ENCODE assay signal across 12 mouse cellular contexts in the genomic region with DNA sequence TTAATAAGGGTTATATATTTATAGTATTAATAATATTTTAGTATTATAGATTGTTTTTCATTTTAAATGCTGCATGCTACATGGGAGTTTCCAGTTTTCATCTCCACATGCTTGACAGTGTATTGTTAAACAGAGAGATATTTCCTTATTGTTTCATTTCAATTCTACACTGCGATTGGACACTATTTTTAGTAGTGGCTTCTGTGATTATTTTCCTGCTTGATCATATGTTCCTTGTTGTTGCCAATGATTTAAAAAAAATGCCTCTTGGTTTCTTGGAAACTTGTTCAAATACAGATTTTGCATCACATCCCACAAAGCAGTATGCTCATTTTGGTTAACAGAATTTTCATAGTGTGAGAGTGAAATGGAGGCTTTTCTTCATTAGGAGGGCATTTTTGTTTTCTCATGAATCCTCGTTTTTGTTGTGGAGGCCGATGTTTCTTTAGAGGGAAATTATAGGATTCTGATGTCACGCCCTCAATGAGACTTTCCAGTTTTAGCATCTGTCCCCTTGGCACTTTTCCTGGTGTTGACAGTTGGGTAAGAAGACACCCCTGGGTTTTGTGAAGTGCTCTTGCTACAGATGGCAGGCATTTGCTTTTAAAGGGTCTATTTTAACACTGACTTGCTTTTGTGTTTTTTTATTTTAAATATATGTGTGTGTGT. TPM values are rescaled to one million over a fixed set of nuclear protein-coding genes. Genes with fewer than 3 reads are reported as not detected.
A peak's percentile ranks its signal among the peaks of the same experiment; 100 is the strongest.
DNase-seq lines count a peak whose midpoint lies in the region; ATAC-seq lines count a peak whose summit lies in the region.
"Had no signal": no experiment of that assay in that cellular context is flagged by ENCODE, and none has a peak within 500 bp of the region (broad histone marks: within the 10 kb centered on the region; RNA-seq: fewer than 3 reads in every experiment).

No protein-coding gene starts in this region.

- DNase-seq in hindbrain, embryonic 14.5 days (ENCODE audit: low spot score), result peak; percentile 60
- DNase-seq in frontal cortex, postnatal 10 days (ENCODE audit: low spot score in 2 of 2), result peak; percentile 7 to 13
- DNase-seq in layer of hippocampus, postnatal 14 days (ENCODE audit: low spot score in 2 of 2), result peak; percentile 45 to 81
- no peak for DNase-seq in testis, postnatal 14 days (ENCODE audit: low spot score)
- DNase-seq in B cell, adult 2 months, result no peak
- DNase-seq in spleen, adult 18-20 months, result no peak

- H3K27ac ChIP-seq in hindbrain, embryonic 14.5 days, result no peak overlapping the region
- H3K27ac ChIP-seq in hindbrain, embryonic 12.5 days, result no peak overlapping the region
- H3K27ac ChIP-seq: hindbrain, embryonic 15.5 days had no signal

- no peaks in the 10 kb centered on the region for H3K36me3 ChIP-seq in hindbrain, embryonic 14.5 days (replicated peaks; ENCODE audit: control insufficient read depth, insufficient read depth)
- H3K36me3 ChIP-seq in hindbrain, embryonic 12.5 days, result no peaks in the 10 kb centered on the region
- H3K36me3 ChIP-seq: hindbrain, embryonic 15.5 days had no signal

- H3K9me3 ChIP-seq in hindbrain, embryonic 14.5 days (ENCODE audit: control insufficient read depth, low read length), result no peaks in the 10 kb centered on the region
- H3K9me3 ChIP-seq in hindbrain, embryonic 12.5 days (replicated peaks), result no peaks in the 10 kb centered on the region
- H3K9me3 ChIP-seq: hindbrain, embryonic 15.5 days had no signal

- no peak overlapping the region for H3K4me2 ChIP-seq in hindbrain, embryonic 14.5 days (replicated peaks)
- H3K4me2 ChIP-seq in hindbrain, embryonic 12.5 days (replicated peaks), result no peak overlapping the region
- H3K4me2 ChIP-seq: hindbrain, embryonic 15.5 days had no signal

- H3K27me3 ChIP-seq in hindbrain, embryonic 14.5 days (ENCODE audit: control insufficient read depth, insufficient read depth, low read length), result no peaks in the 10 kb centered on the region
- H3K27me3 ChIP-seq in hindbrain, embryonic 12.5 days, result no peaks in the 10 kb centered on the region
- H3K27me3 ChIP-seq: hindbrain, embryonic 15.5 days had no signal

- no peak overlapping the region for H3K9ac ChIP-seq in hindbrain, embryonic 14.5 days
- no peak overlapping the region for H3K9ac ChIP-seq in hindbrain, embryonic 12.5 days
- H3K9ac ChIP-seq: hindbrain, embryonic 15.5 days had no signal

- no peaks in the 10 kb centered on the region for H3K4me1 ChIP-seq in hindbrain, embryonic 14.5 days (replicated peaks; ENCODE audit: control insufficient read depth, insufficient read depth, low read length)
- H3K4me1 ChIP-seq in hindbrain, embryonic 12.5 days, result no peaks in the 10 kb centered on the region
- H3K4me1 ChIP-seq: hindbrain, embryonic 15.5 days had no signal

- peak; percentile 59 for ATAC-seq in hindbrain, embryonic 14.5 days (ENCODE audit: low FRiP score)
- ATAC-seq in hindbrain, embryonic 12.5 days (ENCODE audit: low FRiP score), result no peak
- peak; percentile 88 for ATAC-seq in cerebellum, adult (ENCODE audit: insufficient number of reproducible peaks, low FRiP score, low TSS enrichment)

- no peak overlapping the region for H3K4me3 ChIP-seq in hindbrain, embryonic 14.5 days (replicated peaks; ENCODE audit: low read length)
- H3K4me3 ChIP-seq in hindbrain, embryonic 12.5 days, result no peak overlapping the region
- H3K4me3 ChIP-seq: hindbrain, embryonic 15.5 days had no signal

- WGBS in hindbrain, embryonic 14.5 days, result 69% methylated on average over 4 of the region's 4 CpGs
- 76% methylated on average over 4 of the region's 4 CpGs for WGBS in hindbrain, embryonic 12.5 days

RNA-seq across cellular contexts. Expression of a gene that starts 44.3 kb away (rescaled TPM):
- 7.8 and 8.8 TPM in 2 replicates for polyA plus RNA-seq in hindbrain, embryonic 14.5 days (2014; fragmentation: Nextera tagmentation; extraction: Ambion mirVana)
- polyA plus RNA-seq in hindbrain, embryonic 12.5 days (2016; fragmentation: Nextera tagmentation; extraction: Ambion mirVana), result 1.8 and 2.2 TPM in 2 replicates
- total RNA-seq in layer of hippocampus, postnatal 14 days (2021), result 10 to 100 TPM; 76.3 to 89.1 TPM
- total RNA-seq: common myeloid progenitor, adult 5-6 weeks; liver, adult 2 months had no signal
- polyA plus RNA-seq: liver, adult 2 months; testis, adult 2 months had no signal

Comparison
In these comparisons a context has a peak if more than half of its experiments do, and no peak if none do; other contexts are left out.
1. DNase-seq: peak in hindbrain, embryonic 14.5 days (single experiment), frontal cortex, postnatal 10 days (2 of 2) and layer of hippocampus, postnatal 14 days (2 of 2); none in testis, postnatal 14 days (single experiment), B cell, adult 2 months (0 of 2) and spleen, adult 18-20 months (0 of 2).